Mouse (Mus musculus): ENCODE results near the gene Scnm1. TPM values are rescaled to one million over a fixed set of nuclear protein-coding genes. Genes with fewer than 3 reads are reported as not detected.

Scnm1 gene
- polyA plus RNA-seq, 1 experiment: 30.6 TPM

- TF ChIP-seq REST (IDR thresholded peaks at IDR 0.05; ENCODE audit: insufficient read depth, insufficient read length): no peak
- TF ChIP-seq CEBPB (IDR thresholded peaks at IDR 0.05; ENCODE audit: insufficient read depth, poor library complexity, severe bottlenecking): no peak
- no peak for TF ChIP-seq POLR2A (IDR thresholded peaks at IDR 0.05; ENCODE audit: insufficient read length, low read depth)
- TF ChIP-seq E2F4 (IDR thresholded peaks at IDR 0.05; ENCODE audit: insufficient read depth): no peak
- no peak for TF ChIP-seq USF1 (IDR thresholded peaks at IDR 0.05; ENCODE audit: low read depth)
- no peak for TF ChIP-seq MAX (IDR thresholded peaks at IDR 0.05; ENCODE audit: low read depth)
- TF ChIP-seq MYOD1 (IDR thresholded peaks at IDR 0.05; ENCODE audit: control insufficient read depth in 1 of 3, insufficient read length in 2 of 3, low read depth in 2 of 3): no peak
- no peak for TF ChIP-seq POLR2AphosphoS2 (IDR thresholded peaks at IDR 0.05; ENCODE audit: insufficient read length, low read depth)
- no peak for TF ChIP-seq TCF3 (IDR thresholded peaks at IDR 0.05; ENCODE audit: insufficient read length, low read depth)
- no peak for TF ChIP-seq TCF12 (IDR thresholded peaks at IDR 0.05; ENCODE audit: insufficient read depth, poor library complexity, severe bottlenecking)
- TF ChIP-seq MYOG (IDR thresholded peaks at IDR 0.05; ENCODE audit: control insufficient read depth in 1 of 3, insufficient read depth in 1 of 3, insufficient read length in 2 of 3, low read depth in 2 of 3): no peak
- no peak for TF ChIP-seq SRF (IDR thresholded peaks at IDR 0.05; ENCODE audit: control insufficient read depth, insufficient read length, low read depth)
- no peak overlapping the region for H3ac ChIP-seq (ENCODE audit: control insufficient read depth, insufficient read length)
- no peak overlapping the region for H3K4me3 ChIP-seq
- H3K27me3 ChIP-seq (ENCODE audit: control insufficient read depth, insufficient read depth, insufficient read length): no peaks in the 10 kb centered on the region
- peak overlapping the region; percentile 50 for H3K4me2 ChIP-seq (ENCODE audit: low read depth)
- H3K36me3 ChIP-seq (ENCODE audit: control insufficient read depth, insufficient read depth): no peaks in the 10 kb centered on the region
- no peaks in the 10 kb centered on the region for H3K79me2 ChIP-seq (ENCODE audit: control insufficient read depth, insufficient read depth)
Measured at GRCm38 (mm10) chr3:95130081-95130480, 3.7 kb downstream of the Scnm1 start.

GRCm38 (mm10) chr3:95129226-95129651 lies 4.6 kb downstream of the Scnm1 start:
- Histone ChIP-seq H3K27me3 (ENCODE audit: control insufficient read depth, insufficient read depth, insufficient read length) (no peaks in the 10 kb centered on the region), H3K79me2 (ENCODE audit: control insufficient read depth, insufficient read depth) (no peaks in the 10 kb centered on the region), H3K4me2 (ENCODE audit: low read depth) (peak overlapping the region; percentile 50), H3K4me3 (no peak overlapping the region), H3K36me3 (ENCODE audit: control insufficient read depth, insufficient read depth) (no peaks in the 10 kb centered on the region), H3ac (ENCODE audit: control insufficient read depth, insufficient read length) (no peak overlapping the region)
- no peak for TF ChIP-seq E2F4 (IDR thresholded peaks at IDR 0.05; ENCODE audit: insufficient read depth)
- no peak for TF ChIP-seq POLR2AphosphoS2 (IDR thresholded peaks at IDR 0.05; ENCODE audit: insufficient read length, low read depth)
- no peak for TF ChIP-seq TCF12 (IDR thresholded peaks at IDR 0.05; ENCODE audit: insufficient read depth, poor library complexity, severe bottlenecking)
- no peak for TF ChIP-seq TCF3 (IDR thresholded peaks at IDR 0.05; ENCODE audit: insufficient read length, low read depth)
- TF ChIP-seq CEBPB (IDR thresholded peaks at IDR 0.05; ENCODE audit: insufficient read depth, poor library complexity, severe bottlenecking): no peak
- TF ChIP-seq MAX (IDR thresholded peaks at IDR 0.05; ENCODE audit: low read depth): no peak
- TF ChIP-seq REST (IDR thresholded peaks at IDR 0.05; ENCODE audit: insufficient read depth, insufficient read length): no peak
- no peak for TF ChIP-seq MYOD1 (IDR thresholded peaks at IDR 0.05; ENCODE audit: control insufficient read depth in 1 of 3, insufficient read length in 2 of 3, low read depth in 2 of 3)

GRCm38 (mm10) chr3:95124972-95125371 lies 8.8 kb downstream of the Scnm1 start:
- Histone ChIP-seq H3K27me3 (ENCODE audit: control insufficient read depth, insufficient read depth, insufficient read length) (no peaks in the 10 kb centered on the region), H3K36me3 (ENCODE audit: control insufficient read depth, insufficient read depth) (no peaks in the 10 kb centered on the region), H3K79me2 (ENCODE audit: control insufficient read depth, insufficient read depth) (no peaks in the 10 kb centered on the region), H3ac (ENCODE audit: control insufficient read depth, insufficient read length) (no peak overlapping the region), H3K4me3 (no peak overlapping the region), H3K4me2 (ENCODE audit: low read depth) (no peak overlapping the region)
- TF ChIP-seq MYOG (IDR thresholded peaks at IDR 0.05; ENCODE audit: control insufficient read depth in 1 of 3, insufficient read depth in 1 of 3, insufficient read length in 2 of 3, low read depth in 2 of 3): peak in 1 of 3 experiments; percentile 24
- no peak for TF ChIP-seq REST (IDR thresholded peaks at IDR 0.05; ENCODE audit: insufficient read depth, insufficient read length)
- TF ChIP-seq MYOD1 (IDR thresholded peaks at IDR 0.05; ENCODE audit: control insufficient read depth in 1 of 3, insufficient read length in 2 of 3, low read depth in 2 of 3): peak in 1 of 3 experiments; percentile 17
- TF ChIP-seq SRF (IDR thresholded peaks at IDR 0.05; ENCODE audit: control insufficient read depth, insufficient read length, low read depth): no peak
- TF ChIP-seq CEBPB (IDR thresholded peaks at IDR 0.05; ENCODE audit: insufficient read depth, poor library complexity, severe bottlenecking): no peak
- TF ChIP-seq TCF12 (IDR thresholded peaks at IDR 0.05; ENCODE audit: insufficient read depth, poor library complexity, severe bottlenecking): no peak
- no peak for TF ChIP-seq TCF3 (IDR thresholded peaks at IDR 0.05; ENCODE audit: insufficient read length, low read depth)
- no peak for TF ChIP-seq E2F4 (IDR thresholded peaks at IDR 0.05; ENCODE audit: insufficient read depth)
- no peak for TF ChIP-seq MAX (IDR thresholded peaks at IDR 0.05; ENCODE audit: low read depth)
- no peak for TF ChIP-seq USF1 (IDR thresholded peaks at IDR 0.05; ENCODE audit: low read depth)
- no peak for TF ChIP-seq POLR2A (IDR thresholded peaks at IDR 0.05; ENCODE audit: insufficient read length, low read depth)
- no peak for TF ChIP-seq POLR2AphosphoS2 (IDR thresholded peaks at IDR 0.05; ENCODE audit: insufficient read length, low read depth)

- peaks cover 4% of the 10 kb centered on the region for H3K36me3 ChIP-seq (ENCODE audit: control insufficient read depth, insufficient read depth)
- TF ChIP-seq POLR2AphosphoS2 (IDR thresholded peaks at IDR 0.05; ENCODE audit: insufficient read length, low read depth): no peak
- no peak for TF ChIP-seq SRF (IDR thresholded peaks at IDR 0.05; ENCODE audit: control insufficient read depth, insufficient read length, low read depth)
- TF ChIP-seq MYOG (IDR thresholded peaks at IDR 0.05; ENCODE audit: control insufficient read depth in 1 of 3, insufficient read depth in 1 of 3, insufficient read length in 2 of 3, low read depth in 2 of 3): no peak
- TF ChIP-seq TCF3 (IDR thresholded peaks at IDR 0.05; ENCODE audit: insufficient read length, low read depth): no peak
- TF ChIP-seq REST (IDR thresholded peaks at IDR 0.05; ENCODE audit: insufficient read depth, insufficient read length): no peak
- TF ChIP-seq MYOD1 (IDR thresholded peaks at IDR 0.05; ENCODE audit: control insufficient read depth in 1 of 3, insufficient read length in 2 of 3, low read depth in 2 of 3): no peak
- no peak for TF ChIP-seq MAX (IDR thresholded peaks at IDR 0.05; ENCODE audit: low read depth)
- no peak for TF ChIP-seq POLR2A (IDR thresholded peaks at IDR 0.05; ENCODE audit: insufficient read length, low read depth)
- TF ChIP-seq CEBPB (IDR thresholded peaks at IDR 0.05; ENCODE audit: insufficient read depth, poor library complexity, severe bottlenecking): no peak
- TF ChIP-seq USF1 (IDR thresholded peaks at IDR 0.05; ENCODE audit: low read depth): no peak
Measured at GRCm38 (mm10) chr3:95124246-95124645, 9.6 kb downstream of the Scnm1 start, which contains the start of gene Tmod4. Gene Tmod4 (plus strand): TSS chr3:95124476.

More at GRCm38 (mm10) chr3:95124246-95124645, 9.6 kb downstream of the Scnm1 start, which contains the start of gene Tmod4:
- Histone ChIP-seq H3K4me3 (no peak within 1 kb of the TSS), H3ac (ENCODE audit: control insufficient read depth, insufficient read length) (no peak within 1 kb of the TSS), H3K4me2 (ENCODE audit: low read depth) (no peak within 1 kb of the TSS), H3K27me3 (ENCODE audit: control insufficient read depth, insufficient read depth, insufficient read length) (no peaks in the 10 kb centered on the region), H3K79me2 (ENCODE audit: control insufficient read depth, insufficient read depth) (no peaks in the 10 kb centered on the region)

All from myocyte (in vitro differentiated cells).